Comparison of ENCODE assay signal across 8 mouse cellular contexts in the genomic region with DNA sequence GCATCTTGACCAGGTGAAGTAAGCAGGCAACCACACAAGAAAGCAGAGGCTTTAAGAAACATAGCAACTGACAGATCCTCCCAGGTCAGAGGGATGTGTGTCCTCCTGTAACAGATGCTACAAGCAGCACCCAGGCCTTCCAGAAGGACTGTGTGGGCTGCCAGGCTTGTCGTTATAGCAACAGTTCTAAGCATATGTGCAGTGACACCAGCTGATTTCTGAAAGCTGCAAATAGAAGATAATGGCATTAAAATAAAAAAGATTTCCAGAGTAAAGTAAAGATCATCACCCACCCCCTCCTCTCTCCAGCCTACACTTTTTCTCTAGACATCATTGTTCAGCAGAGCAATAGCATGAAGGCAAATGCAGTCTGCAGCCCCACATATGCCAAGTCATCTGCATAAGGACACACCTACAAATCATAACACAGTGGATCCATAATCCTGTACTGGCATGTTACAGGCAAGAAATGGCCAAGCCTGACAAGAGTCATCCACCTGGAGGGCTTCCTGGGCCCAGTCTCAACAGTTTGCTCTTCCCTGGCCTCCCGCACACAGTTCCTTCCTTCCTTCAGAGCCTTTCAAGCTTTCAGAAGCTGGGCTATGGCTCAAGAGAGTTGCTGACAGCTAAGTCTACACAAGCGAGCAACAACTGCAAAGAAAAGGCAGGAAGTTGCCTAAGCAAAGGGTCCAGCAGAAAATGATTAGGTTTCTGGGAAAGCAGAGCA.
DNase-seq lines count a peak whose midpoint lies in the region; ATAC-seq and TF ChIP-seq lines count a peak whose summit lies in the region.

No protein-coding gene starts in this region.

- intact Hi-C loops in gastrocnemius, adult 2 months (cut with DNase I): no loop called here
- intact Hi-C loops in left cerebral cortex, adult 2 months (cut with DNase I): no loop called here

- no peak overlapping the region for H3K4me3 ChIP-seq in gastrocnemius, adult 2 months
- H3K4me3 ChIP-seq in left cerebral cortex, adult 2 months: no peak overlapping the region

- ATAC-seq in frontal cortex, adult (ENCODE audit: low TSS enrichment): peak; percentile 74

- no peak for DNase-seq in gastrocnemius, adult 2 months
- DNase-seq in gastrocnemius, postnatal 10 days: no peak
- peak; percentile 60 for DNase-seq in MN1 (ENCODE audit: low spot score)
- DNase-seq in left cerebral cortex, adult 2 months (ENCODE audit: extremely low spot score in 1 of 2, low spot score in 2 of 2): peak; percentile 67 to 70
- DNase-seq in telencephalon, adult 2 months (ENCODE audit: low read depth, low spot score): peak; percentile 96
- no peak for DNase-seq in lung, postnatal 14 days
- DNase-seq in kidney, postnatal 25 days: no peak

- H3K27ac ChIP-seq in gastrocnemius, adult 2 months: peak overlapping the region; percentile 38
- peak overlapping the region; percentile 80 for H3K27ac ChIP-seq in left cerebral cortex, adult 2 months

- TF ChIP-seq CTCF in gastrocnemius, adult 2 months (IDR thresholded peaks at IDR 0.05): no peak
- no peak for TF ChIP-seq CTCF in left cerebral cortex, adult 2 months (IDR thresholded peaks at IDR 0.05)

Comparison
In these comparisons a context has a peak if more than half of its experiments do, and no peak if none do; other contexts are left out.
1. DNase-seq: peak in MN1 (single experiment), left cerebral cortex, adult 2 months (2 of 2) and telencephalon, adult 2 months (single experiment); none in gastrocnemius, adult 2 months (single experiment), gastrocnemius, postnatal 10 days (single experiment), lung, postnatal 14 days (single experiment) and kidney, postnatal 25 days (0 of 2).